Mouse (Mus musculus) spleen, adult 2 months (tissue): ENCODE measurements around the gene Mrpl14. TPM values are rescaled to one million over a fixed set of nuclear protein-coding genes. Genes with fewer than 3 reads are reported as not detected.

Experiments used
- DNase-seq, 2 experiments: peaks; one replicate each; pipeline versions ENCODE4 v3.0.0 to v3.0.0-alpha.2; 2012 to 2021; ENCODE audit warnings: low spot score in 2 of 2, low read depth in 1 of 2
- H3K27ac ChIP-seq: fragments of 200-500 bp; 2 replicates; pipeline ENCODE4 v1.5.1; 2012; ENCODE audit warnings: low read length, inconsistent platforms; ENCODE audit not compliant: insufficient read depth
- H3K27me3 ChIP-seq: fragments of 200-500 bp; 2 replicates; pipeline ENCODE4 v1.6.1; 2012; ENCODE audit warnings: mild to moderate bottlenecking, moderate library complexity, low read length, inconsistent platforms; ENCODE audit not compliant: control insufficient read depth, insufficient read depth
- H3K36me3 ChIP-seq: fragments of 200-500 bp; 2 replicates; pipeline ENCODE4 v1.6.1; 2012; ENCODE audit warnings: mild to moderate bottlenecking, low read length, inconsistent platforms; ENCODE audit not compliant: control insufficient read depth, insufficient read depth
- H3K4me1 ChIP-seq: fragments of 200-500 bp; 2 replicates; pipeline ENCODE4 v1.6.1; 2011; ENCODE audit warnings: inconsistent platforms; ENCODE audit not compliant: control insufficient read depth, insufficient read depth, insufficient read length
- H3K4me3 ChIP-seq: fragments of 200-500 bp; 2 replicates; pipeline ENCODE4 v1.5.1; 2011; ENCODE audit warnings: mild to moderate bottlenecking, inconsistent platforms; ENCODE audit not compliant: insufficient read depth, insufficient read length; ENCODE audit errors: extremely low read depth
- CTCF ChIP-seq: fragments of 200-500 bp; IDR thresholded peaks from 2 replicates; pipeline ENCODE4 v1.5.1; 2011; ENCODE audit warnings: mild to moderate bottlenecking, inconsistent platforms; ENCODE audit not compliant: insufficient read depth, insufficient read length, insufficient replicate concordance; ENCODE audit errors: extremely low read depth
- POLR2A ChIP-seq: fragments of 200-500 bp; IDR thresholded peaks from 2 replicates; pipeline ENCODE4 v1.6.1; 2011; ENCODE audit warnings: low read depth, low read length, inconsistent platforms
- WGBS: fragments of 180-500 bp; shearing (Covaris S2); methylation state at CpG from one replicate; pipeline ENCODE4 v1.1.7; 2018; 5-methylcytosine and 5-hydroxymethylcytosine counted together
- polyA plus RNA-seq: library from polyadenylated mRNA; depleted of rRNA; stranded (reverse); fragments of >200 nt; gene quantifications from 2 replicates; pipeline ENCODE4 v1.2.3, GENCODE M21; 2012

Gene Mrpl14
- polyA plus RNA-seq, 1 experiment: 54.1 TPM

GRCm38 (mm10) chr17:45672598-45672997 lies 13.5 kb upstream of the Mrpl14 start:
- H3K4me3 ChIP-seq: no peak overlapping the region
- TF ChIP-seq CTCF: no peak
- TF ChIP-seq POLR2A: no peak
- no peaks in the 10 kb centered on the region for H3K27me3 ChIP-seq
- no peaks in the 10 kb centered on the region for H3K4me1 ChIP-seq
- no peak overlapping the region for H3K27ac ChIP-seq
- 0 out of 2 replicates have a peak, but pooled peaks cover 4% of the 10 kb centered on the region for H3K36me3 ChIP-seq
- WGBS: 48% methylated on average over 2 of the region's 2 CpGs
- DNase-seq: no peak

- H3K36me3 ChIP-seq: 0 out of 2 replicates have a peak, but pooled peaks cover 2% of the 10 kb centered on the region
- H3K27me3 ChIP-seq: no peaks in the 10 kb centered on the region
- WGBS: 33% methylated on average over 7 of the region's 7 CpGs
- peak in 1 of 2 experiments; percentile 66 for DNase-seq
- TF ChIP-seq POLR2A (no peak), CTCF (peak; percentile 75; the same call in 1 of the 2 replicates)
- H3K4me3 ChIP-seq: no peak overlapping the region
- H3K27ac ChIP-seq: no peak overlapping the region
- H3K4me1 ChIP-seq: no peaks in the 10 kb centered on the region; the same call in 1 of the 2 replicates
Observed at GRCm38 (mm10) chr17:45678106-45678505, 8.0 kb upstream of the Mrpl14 start.

GRCm38 (mm10) chr17:45680391-45680980 lies 5.6 kb upstream of the Mrpl14 start:
- TF ChIP-seq POLR2A: no peak
- no peak for TF ChIP-seq CTCF
- H3K4me1 ChIP-seq: peaks cover 7% of the 10 kb centered on the region; the same call in 1 of the 2 replicates
- H3K4me3 ChIP-seq: no peak overlapping the region
- WGBS: 72% methylated on average over 8 of the region's 8 CpGs
- H3K27me3 ChIP-seq: 0 out of 2 replicates have a peak, but pooled peaks cover 3% of the 10 kb centered on the region
- no peak overlapping the region for H3K27ac ChIP-seq
- H3K36me3 ChIP-seq: no peaks in the 10 kb centered on the region
- no peak for DNase-seq

GRCm38 (mm10) chr17:45681588-45681987 lies 4.5 kb upstream of the Mrpl14 start:
- Histone ChIP-seq H3K36me3 (no peaks in the 10 kb centered on the region), H3K4me3 (no peak overlapping the region), H3K27me3 (0 out of 2 replicates have a peak, but pooled peaks cover 3% of the 10 kb centered on the region), H3K4me1 (peaks cover 7% of the 10 kb centered on the region; the same call in 1 of the 2 replicates), H3K27ac (no peak overlapping the region)
- WGBS: 100% methylated on average over 1 of the region's 1 CpGs
- TF ChIP-seq POLR2A: no peak
- TF ChIP-seq CTCF: no peak
- DNase-seq: no peak

GRCm38 (mm10) chr17:45682843-45683242 lies 3.3 kb upstream of the Mrpl14 start:
- Histone ChIP-seq H3K36me3 (no peaks in the 10 kb centered on the region), H3K4me3 (no peak overlapping the region), H3K27ac (no peak overlapping the region), H3K27me3 (0 out of 2 replicates have a peak, but pooled peaks cover 3% of the 10 kb centered on the region), H3K4me1 (peaks cover 11% of the 10 kb centered on the region; the same call in 1 of the 2 replicates)
- 78% methylated on average over 4 of the region's 4 CpGs for WGBS
- TF ChIP-seq CTCF (no peak), POLR2A (no peak)
- DNase-seq: no peak

- Histone ChIP-seq H3K4me1 (peaks cover 11% of the 10 kb centered on the region; the same call in 1 of the 2 replicates), H3K4me3 (peak overlapping the region; percentile 80; the same call in 1 of the 2 replicates), H3K36me3 (no peaks in the 10 kb centered on the region), H3K27ac (no peak overlapping the region), H3K27me3 (0 out of 2 replicates have a peak, but pooled peaks cover 3% of the 10 kb centered on the region)
- TF ChIP-seq POLR2A (no peak), CTCF (no peak)
- no peak for DNase-seq
- 58% methylated on average over 14 of the region's 14 CpGs for WGBS
Observed at GRCm38 (mm10) chr17:45684667-45685131, 1.4 kb upstream of the Mrpl14 start.
